Mouse (Mus musculus) lung, embryonic 16.5 days (tissue): ENCODE data around the gene Dnajc2. TPM values are rescaled to one million over a fixed set of nuclear protein-coding genes. Genes with fewer than 3 reads are reported as not detected.

Experiments used
- ATAC-seq: fragments of 200-750 bp; cut with Nextera tagmentation; 2 replicates; pipeline ENCODE4 v1.8.0; 2017; ENCODE audit warnings: low read depth, mild to moderate bottlenecking, moderate library complexity
- H3K27ac ChIP-seq: fragments of 300-500 bp; sonication (generic); 2 replicates; pipeline ENCODE4 v1.5.1; 2014; ENCODE audit warnings: mild to moderate bottlenecking, control low read depth, low read length
- H3K27me3 ChIP-seq: fragments of 300-500 bp; sonication (generic); 2 replicates; pipeline ENCODE4 v1.6.1; 2014; ENCODE audit warnings: low read depth, low read length, mixed read lengths; ENCODE audit not compliant: control insufficient read depth, insufficient read depth
- H3K36me3 ChIP-seq: fragments of 300-500 bp; sonication (generic); 2 replicates; pipeline ENCODE4 v1.6.1; 2014; ENCODE audit warnings: low read length; ENCODE audit not compliant: control insufficient read depth, insufficient read depth
- H3K4me1 ChIP-seq: fragments of 300-500 bp; sonication (generic); replicated peaks from 2 replicates; pipeline ENCODE4 v1.6.1; 2014; ENCODE audit warnings: low read length, mixed read lengths; ENCODE audit not compliant: control insufficient read depth, insufficient read depth
- H3K4me2 ChIP-seq: fragments of 300-500 bp; sonication (generic); 2 replicates; pipeline ENCODE4 v1.6.1; 2014; ENCODE audit warnings: low read depth, low read length, control low read depth
- H3K4me3 ChIP-seq: fragments of 300-500 bp; sonication (generic); 2 replicates; pipeline ENCODE4 v1.5.1; 2014; ENCODE audit warnings: mild to moderate bottlenecking, low read length, control low read depth
- H3K9ac ChIP-seq: fragments of 300-500 bp; sonication (generic); 2 replicates; pipeline ENCODE4 v1.6.1; 2014; ENCODE audit warnings: low read length, control low read depth
- H3K9me3 ChIP-seq: fragments of 300-500 bp; sonication (generic); 2 replicates; pipeline ENCODE4 v1.6.1; 2016; ENCODE audit warnings: low read length; ENCODE audit not compliant: control insufficient read depth
- WGBS: fragments of 180-500 bp; shearing (Covaris S2); extraction: QIAGEN DNeasy Blood & Tissue Kit; methylation state at CpG from one replicate; pipeline ENCODE4 v1.1.7; 2014; 5-methylcytosine and 5-hydroxymethylcytosine counted together
- polyA plus RNA-seq: library from polyadenylated mRNA; unstranded; fragments of >200 nt; fragmentation: Nextera tagmentation; extraction: Ambion mirVana; gene quantifications from 2 replicates; pipeline ENCODE4 v1.2.1, GENCODE M21; 2015

Dnajc2 gene
- polyA plus RNA-seq: 50.0 and 55.1 TPM in 2 replicates

DNA sequence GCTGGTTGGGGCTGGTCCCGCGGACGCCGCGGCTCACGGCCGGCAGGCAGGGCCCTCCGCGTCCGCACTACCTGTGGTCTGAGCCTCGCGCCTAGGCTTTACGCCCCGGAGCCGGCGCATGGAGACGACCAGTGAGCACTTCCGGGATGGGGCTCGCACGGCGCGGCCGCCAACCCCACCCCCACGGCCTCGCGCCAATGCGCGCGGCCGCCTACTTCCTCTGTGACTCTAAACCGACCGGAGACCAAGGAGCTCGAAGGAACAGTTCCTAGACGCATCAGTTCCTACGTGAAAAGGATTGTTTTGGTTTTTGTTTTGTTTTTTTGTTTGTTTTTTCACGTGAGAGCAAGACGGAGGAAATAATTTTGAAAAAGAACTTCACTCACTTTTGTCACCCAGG is at the start of gene Dnajc2, which contains the start of gene Psmc2:
TSS of gene Dnajc2 (minus strand) at position 199 of the 400 bp plus-strand sequence.
TSS of gene Psmc2 (plus strand) at position 231 of the 400 bp plus-strand sequence.
- H3K27me3 ChIP-seq: no peaks in the 10 kb centered on the region
- peak within 1 kb of the TSS; percentile 83 for H3K9ac ChIP-seq
- under 1% methylated on average over 36 of the region's 37 CpGs for WGBS
- H3K9me3 ChIP-seq: no peaks in the 10 kb centered on the region
- peaks cover 21% of the 10 kb centered on the region for H3K36me3 ChIP-seq
- H3K4me2 ChIP-seq: peak within 1 kb of the TSS; percentile 95
- ATAC-seq: peak; percentile 96
- H3K27ac ChIP-seq: peak within 1 kb of the TSS; percentile 83
- H3K4me3 ChIP-seq: peak within 1 kb of the TSS; percentile 98
- H3K4me1 ChIP-seq: peaks cover 12% of the 10 kb centered on the region

DNA sequence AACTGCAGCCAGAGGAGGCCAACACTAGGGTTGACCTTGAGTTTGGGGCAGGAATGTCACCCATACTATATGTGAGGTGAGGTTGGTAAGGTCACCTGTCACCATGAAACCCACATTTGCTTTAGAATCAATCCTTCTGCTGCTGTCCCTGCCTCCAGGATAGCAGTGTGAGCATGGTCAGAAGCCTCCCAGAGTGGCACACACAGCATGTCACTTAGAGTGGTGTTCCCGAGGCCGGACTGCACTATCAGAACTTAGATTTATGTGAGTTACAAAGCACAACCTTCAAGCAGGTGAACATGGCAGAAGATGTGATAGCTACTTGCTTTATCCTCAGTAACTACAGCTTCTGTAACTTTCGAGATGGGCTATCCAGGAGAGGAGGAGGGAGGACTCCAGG is 46.7 kb upstream of the Dnajc2 start:
- ATAC-seq: no peak
- Histone ChIP-seq H3K4me3 (no peak overlapping the region), H3K4me2 (no peak overlapping the region), H3K27ac (no peak overlapping the region), H3K9ac (no peak overlapping the region), H3K27me3 (no peaks in the 10 kb centered on the region), H3K4me1 (no peaks in the 10 kb centered on the region), H3K9me3 (no peaks in the 10 kb centered on the region), H3K36me3 (no peaks in the 10 kb centered on the region)
- WGBS: 64% methylated on average over 3 of the region's 3 CpGs

DNA sequence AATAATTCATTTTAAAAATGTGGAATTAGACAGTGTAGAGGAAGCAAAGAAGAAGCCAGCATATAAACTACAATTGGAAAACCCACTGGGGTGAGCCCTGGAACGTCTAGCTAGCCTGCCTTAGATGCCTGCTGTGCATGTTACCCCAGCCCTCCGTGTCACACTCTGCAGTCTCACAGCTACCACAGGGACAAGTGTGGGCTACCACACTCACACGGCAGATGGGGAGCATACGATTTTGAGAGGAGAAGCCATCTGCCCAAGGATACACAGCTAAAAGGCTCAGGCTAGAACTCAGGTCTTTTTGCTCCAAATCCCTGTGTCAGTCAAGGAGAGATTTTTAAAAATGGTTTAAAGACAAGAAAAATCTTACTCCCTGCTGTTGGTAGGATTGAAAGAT is 43.8 kb upstream of the Dnajc2 start:
- ATAC-seq: no peak
- Histone ChIP-seq H3K9ac (no peak overlapping the region), H3K27me3 (no peaks in the 10 kb centered on the region), H3K4me3 (no peak overlapping the region), H3K4me2 (no peak overlapping the region), H3K36me3 (no peaks in the 10 kb centered on the region), H3K4me1 (no peaks in the 10 kb centered on the region), H3K27ac (no peak overlapping the region), H3K9me3 (no peaks in the 10 kb centered on the region)
- 63% methylated on average over 4 of the region's 4 CpGs for WGBS

DNA sequence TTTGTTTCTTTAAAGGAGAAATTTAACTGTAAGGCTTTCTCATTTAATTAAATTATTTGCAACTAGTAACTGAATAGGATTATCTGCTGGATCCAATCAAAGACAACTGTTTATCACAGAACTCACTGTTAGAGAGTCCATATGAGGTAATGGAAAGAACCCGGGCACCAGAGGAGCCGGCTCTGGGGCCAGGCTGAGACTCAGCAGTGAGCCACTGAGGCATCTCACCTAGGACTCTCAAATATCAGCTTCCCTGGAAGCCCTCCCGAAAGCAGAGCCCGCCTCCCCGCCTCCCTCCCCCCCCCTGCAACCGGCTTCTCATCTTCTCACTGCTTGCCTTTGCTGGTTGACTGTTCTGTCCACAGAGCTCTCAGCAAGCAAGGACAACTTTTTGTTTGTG is 42.6 kb upstream of the Dnajc2 start:
- no peak for ATAC-seq

DNA sequence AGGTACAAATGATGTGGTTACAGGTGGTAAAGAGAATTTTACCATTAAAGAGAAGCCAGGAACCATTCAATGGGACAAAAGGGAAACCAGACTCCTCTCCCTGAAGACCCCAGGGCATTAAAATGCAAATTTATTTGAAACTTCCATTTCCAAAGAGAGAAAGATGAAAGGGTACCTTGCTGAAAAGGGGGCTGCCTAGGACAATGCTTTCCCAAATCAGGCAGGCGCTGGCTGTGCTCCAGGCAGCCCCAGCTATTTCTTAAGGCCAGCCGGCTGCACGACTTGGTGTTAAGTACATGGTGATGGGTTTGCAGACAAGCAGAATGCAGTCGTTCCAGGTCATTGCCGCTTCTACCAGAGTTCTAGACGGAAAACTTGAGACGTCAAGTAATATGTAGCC is 41.3 kb upstream of the Dnajc2 start:
- no peak overlapping the region for H3K27ac ChIP-seq
- H3K27me3 ChIP-seq: no peaks in the 10 kb centered on the region
- no peak overlapping the region for H3K9ac ChIP-seq
- 61% methylated on average over 7 of the region's 7 CpGs for WGBS
- H3K9me3 ChIP-seq: no peaks in the 10 kb centered on the region
- no peaks in the 10 kb centered on the region for H3K4me1 ChIP-seq
- no peak overlapping the region for H3K4me3 ChIP-seq
- no peak for ATAC-seq
- H3K4me2 ChIP-seq: no peak overlapping the region
- H3K36me3 ChIP-seq: no peaks in the 10 kb centered on the region

More for the DNA sequence above, 42.6 kb upstream of the Dnajc2 start:
- H3K9me3 ChIP-seq: no peaks in the 10 kb centered on the region
- 15% methylated on average over 6 of the region's 6 CpGs for WGBS
- no peaks in the 10 kb centered on the region for H3K4me1 ChIP-seq
- H3K27ac ChIP-seq: no peak overlapping the region
- H3K36me3 ChIP-seq: no peaks in the 10 kb centered on the region
- no peak overlapping the region for H3K9ac ChIP-seq
- no peaks in the 10 kb centered on the region for H3K27me3 ChIP-seq
- no peak overlapping the region for H3K4me3 ChIP-seq
- no peak overlapping the region for H3K4me2 ChIP-seq

DNA sequence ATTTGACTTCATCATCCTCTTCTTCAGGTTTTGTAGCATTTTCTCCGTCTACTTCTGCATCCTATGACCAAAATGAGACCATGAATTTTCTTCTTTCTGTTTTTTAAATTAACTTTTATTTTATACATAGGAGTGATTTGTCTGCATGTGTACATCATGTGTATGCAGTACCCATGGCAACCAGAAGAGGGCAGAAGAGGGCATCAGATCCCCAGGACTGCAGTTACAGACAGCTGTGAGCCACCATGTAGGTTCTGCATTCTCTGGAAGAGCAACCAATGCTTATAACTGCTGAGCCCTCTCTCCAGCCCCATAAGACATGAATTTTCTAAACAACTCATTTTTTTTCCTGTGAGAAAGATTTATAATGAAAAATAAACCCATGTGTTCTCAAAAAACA is 28.9 kb upstream of the Dnajc2 start:
- H3K4me2 ChIP-seq: no peak overlapping the region
- H3K9me3 ChIP-seq: no peaks in the 10 kb centered on the region
- H3K4me3 ChIP-seq: no peak overlapping the region
- no peak for ATAC-seq
- no peak overlapping the region for H3K27ac ChIP-seq
- 45% methylated on average over 1 of the region's 1 CpGs for WGBS
- H3K4me1 ChIP-seq: no peaks in the 10 kb centered on the region
- no peaks in the 10 kb centered on the region for H3K36me3 ChIP-seq
- no peaks in the 10 kb centered on the region for H3K27me3 ChIP-seq
- H3K9ac ChIP-seq: no peak overlapping the region

DNA sequence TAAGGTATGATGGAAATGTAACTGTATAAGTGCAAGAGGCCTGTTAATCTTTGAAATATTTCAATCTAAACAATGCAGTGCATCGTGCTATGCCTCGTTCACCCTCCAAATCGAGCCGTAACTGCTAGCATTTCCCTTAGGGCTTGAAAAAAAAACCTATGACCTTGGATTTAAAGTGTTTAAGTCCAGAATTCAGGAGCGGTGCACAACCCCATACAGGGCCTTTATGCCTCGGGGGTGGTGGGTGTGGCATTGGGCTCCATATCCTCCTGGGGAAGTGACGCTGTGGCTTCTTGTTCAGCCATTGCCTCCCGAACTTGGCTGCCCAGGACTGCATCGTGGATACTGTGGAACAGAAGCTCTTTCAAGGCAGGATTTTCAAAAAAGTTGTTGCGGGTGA is 25.9 kb upstream of the Dnajc2 start:
- WGBS: 75% methylated on average over 10 of the region's 10 CpGs
- no peaks in the 10 kb centered on the region for H3K36me3 ChIP-seq
- H3K9ac ChIP-seq: no peak overlapping the region
- H3K4me3 ChIP-seq: no peak overlapping the region
- no peaks in the 10 kb centered on the region for H3K9me3 ChIP-seq
- no peak overlapping the region for H3K27ac ChIP-seq
- no peaks in the 10 kb centered on the region for H3K4me1 ChIP-seq
- H3K27me3 ChIP-seq: no peaks in the 10 kb centered on the region
- no peak for ATAC-seq
- no peak overlapping the region for H3K4me2 ChIP-seq

DNA sequence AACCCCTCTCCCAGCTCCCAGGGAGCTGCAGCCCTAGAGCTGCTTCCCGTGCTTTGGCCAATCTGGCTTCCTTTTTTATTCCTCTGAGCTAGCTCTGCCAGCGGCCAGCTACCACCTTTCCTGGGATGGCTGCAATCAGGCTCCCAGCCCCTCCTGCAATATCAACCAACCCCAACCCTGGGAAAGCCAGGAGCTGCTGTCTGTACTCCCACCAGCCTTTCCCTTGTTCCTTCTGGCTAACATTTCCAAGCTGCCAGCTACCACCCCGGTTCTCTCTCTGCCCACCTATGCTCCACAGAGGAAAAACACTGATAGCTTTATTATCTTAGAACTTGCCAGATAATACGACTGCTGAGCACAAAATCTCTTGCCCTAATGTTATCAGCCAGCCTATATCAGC is 19.8 kb upstream of the Dnajc2 start:
- Histone ChIP-seq H3K9me3 (no peaks in the 10 kb centered on the region), H3K36me3 (peaks cover 18% of the 10 kb centered on the region), H3K4me2 (no peak overlapping the region), H3K27ac (no peak overlapping the region), H3K4me3 (no peak overlapping the region), H3K27me3 (no peaks in the 10 kb centered on the region), H3K9ac (no peak overlapping the region), H3K4me1 (no peaks in the 10 kb centered on the region)
- WGBS: 73% methylated on average over 4 of the region's 4 CpGs
- no peak for ATAC-seq

DNA sequence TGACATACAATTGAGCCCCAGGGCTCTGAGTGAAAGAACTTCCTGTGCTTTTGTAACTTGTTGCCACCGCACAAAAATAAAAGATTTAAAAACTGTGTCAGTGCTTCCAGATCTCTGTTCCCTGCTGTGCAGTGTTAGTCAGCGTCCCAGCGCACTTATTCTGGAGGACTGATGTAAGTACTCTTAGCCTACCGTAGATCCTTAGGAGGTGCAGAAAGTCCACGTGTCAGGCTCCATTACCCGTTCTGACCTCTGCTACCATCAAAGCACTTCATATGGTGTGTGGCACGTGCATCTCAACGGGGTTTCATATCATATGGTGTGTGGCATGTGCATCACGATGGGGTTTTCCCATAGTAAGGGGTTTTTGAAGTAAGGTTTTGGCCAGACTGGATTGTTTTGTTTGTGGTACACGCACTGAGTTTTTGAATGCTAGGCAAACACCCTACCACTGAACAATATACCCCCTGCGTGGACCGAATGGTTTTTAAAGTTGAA is 18.7 kb upstream of the Dnajc2 start:
- Histone ChIP-seq H3K27me3 (no peaks in the 10 kb centered on the region), H3K9ac (no peak overlapping the region), H3K27ac (no peak overlapping the region), H3K4me1 (no peaks in the 10 kb centered on the region), H3K4me2 (no peak overlapping the region), H3K9me3 (no peaks in the 10 kb centered on the region), H3K36me3 (peaks cover 26% of the 10 kb centered on the region), H3K4me3 (no peak overlapping the region)
- WGBS: 91% methylated on average over 12 of the region's 12 CpGs
- no peak for ATAC-seq

DNA sequence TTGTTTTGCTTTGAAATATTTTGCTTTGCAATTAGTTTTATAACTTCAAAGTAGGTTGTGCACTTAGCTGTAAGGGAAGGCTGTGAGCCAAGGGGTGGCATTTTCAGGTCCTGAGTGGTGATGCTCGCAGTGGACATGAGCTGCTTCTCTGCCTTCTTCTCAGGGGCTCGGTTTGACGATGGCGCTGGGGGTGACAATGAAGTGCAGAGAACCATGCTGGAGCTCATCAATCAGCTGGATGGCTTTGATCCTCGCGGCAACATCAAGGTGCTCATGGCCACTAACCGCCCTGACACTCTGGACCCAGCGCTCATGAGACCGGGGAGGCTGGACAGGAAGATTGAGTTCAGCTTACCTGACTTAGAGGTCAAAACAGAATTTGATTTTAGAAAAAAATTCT is 17.9 kb upstream of the Dnajc2 start:
- peaks cover 30% of the 10 kb centered on the region for H3K36me3 ChIP-seq
- no peaks in the 10 kb centered on the region for H3K9me3 ChIP-seq
- no peaks in the 10 kb centered on the region for H3K4me1 ChIP-seq
- no peak overlapping the region for H3K4me3 ChIP-seq
- WGBS: 84% methylated on average over 9 of the region's 9 CpGs
- no peak overlapping the region for H3K27ac ChIP-seq
- H3K9ac ChIP-seq: no peak overlapping the region
- no peak for ATAC-seq
- H3K4me2 ChIP-seq: no peak overlapping the region
- H3K27me3 ChIP-seq: no peaks in the 10 kb centered on the region
